Mouse (Mus musculus) 3134 (cell line): ENCODE results near the gene Pilrb1.

Experiments
- DNase-seq: peaks from one replicate; pipeline ENCODE4 v3.0.0-alpha.2; 2011; ENCODE audit warnings: low spot score; ENCODE audit not compliant: insufficient read length; ENCODE audit errors: extremely low read depth

Pilrb1 gene

GRCm38 (mm10) chr5:137830238-137830637, 27.7 kb downstream of the Pilrb1 start:
- no peak for DNase-seq

DNA sequence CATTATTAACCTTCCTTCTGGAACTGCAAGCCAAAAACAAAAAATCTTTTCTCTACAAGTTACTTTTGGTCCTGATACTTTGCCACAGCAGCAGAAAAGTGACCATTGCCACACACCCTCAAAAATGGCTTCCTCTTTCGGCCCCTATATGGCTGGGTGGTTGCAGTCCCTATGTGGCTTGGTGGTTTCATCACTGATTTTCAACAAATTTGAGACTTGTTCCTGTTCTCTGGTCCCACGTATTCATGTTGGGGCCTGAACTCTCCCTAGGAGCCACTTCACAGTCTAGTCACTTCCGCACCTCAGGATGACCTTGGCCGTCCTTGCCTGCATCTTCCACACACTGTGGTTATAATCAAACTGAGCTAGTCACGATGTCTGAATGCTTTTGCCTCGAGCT, 29.2 kb downstream of the Pilrb1 start:
- no peak for DNase-seq

DNA sequence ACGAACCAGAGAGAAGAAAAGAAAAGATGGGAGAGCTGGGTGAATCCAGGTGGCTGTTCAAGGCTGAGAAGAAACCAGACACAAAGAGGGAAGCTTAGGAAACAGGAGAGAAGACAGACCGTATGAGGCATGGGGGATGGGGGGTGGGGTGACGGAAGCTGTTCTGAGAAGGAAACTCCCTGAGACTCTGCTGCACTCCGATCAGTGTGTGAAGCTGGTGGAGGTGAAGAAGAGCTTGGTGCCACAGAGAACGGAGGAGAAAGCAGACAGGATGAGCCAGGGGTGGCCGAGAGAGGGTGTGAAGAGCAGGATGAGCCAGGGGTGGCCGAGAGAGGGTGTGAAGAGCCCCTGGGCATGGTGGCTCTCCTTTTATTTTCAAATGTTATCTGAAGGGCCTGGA, 31.5 kb downstream of the Pilrb1 start:
- no peak for DNase-seq

DNA sequence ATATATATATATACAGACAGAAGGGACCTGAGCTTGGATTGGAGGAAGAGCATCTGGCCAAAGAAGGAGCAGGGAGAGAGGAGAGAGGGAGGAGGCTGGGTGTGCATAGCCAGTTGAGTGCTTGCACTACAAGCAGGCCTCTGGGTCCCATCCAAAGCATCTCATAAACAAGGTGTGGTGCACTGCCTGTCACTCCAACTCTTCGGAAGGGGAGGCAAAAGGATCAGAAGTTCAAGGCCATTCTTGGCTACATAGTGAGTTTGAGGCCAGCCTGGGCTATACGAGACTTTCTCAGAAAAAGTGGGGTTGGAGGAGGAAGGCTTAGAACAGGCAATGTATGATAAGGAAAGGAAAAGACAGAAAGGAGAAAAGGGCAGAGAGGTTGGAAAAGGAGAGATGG, 31.9 kb downstream of the Pilrb1 start:
- DNase-seq = no peak

GRCm38 (mm10) chr5:137825030-137825429, 32.9 kb downstream of the Pilrb1 start:
- DNase-seq = no peak

- DNase-seq = no peak
Measured at GRCm38 (mm10) chr5:137823455-137824045, 34.4 kb downstream of the Pilrb1 start.

- DNase-seq = no peak
Measured at GRCm38 (mm10) chr5:137822602-137823001, 35.3 kb downstream of the Pilrb1 start.

- no peak for DNase-seq
Measured at GRCm38 (mm10) chr5:137822126-137822525, 35.8 kb downstream of the Pilrb1 start.

- DNase-seq = no peak
Measured at GRCm38 (mm10) chr5:137817466-137818222, 40.3 kb downstream of the Pilrb1 start.

DNA sequence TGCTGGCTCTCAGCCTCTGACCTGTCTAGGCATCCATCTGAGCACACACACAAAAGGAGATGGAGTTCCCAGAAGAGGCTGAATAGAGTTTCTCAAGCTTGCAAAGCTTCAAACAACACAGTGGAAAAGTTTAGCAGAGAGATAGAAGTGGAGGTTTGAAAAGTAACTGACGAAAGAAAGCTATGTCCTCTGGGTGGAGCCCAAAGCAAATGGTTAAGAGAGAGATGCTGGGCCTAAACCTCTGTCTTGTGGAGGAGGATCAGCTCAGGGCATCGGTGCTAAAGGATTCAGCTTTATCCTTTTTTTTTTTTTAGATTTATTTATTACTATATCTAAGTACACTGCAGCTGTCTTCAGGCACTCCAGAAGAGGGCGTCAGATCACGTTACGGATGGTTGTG, 49.6 kb downstream of the Pilrb1 start:
- DNase-seq = no peak

GRCm38 (mm10) chr5:137806158-137806557, 51.7 kb downstream of the Pilrb1 start:
- DNase-seq = no peak
